Mouse (Mus musculus) cerebellum, adult 9-11 months (tissue): ENCODE data around the gene Ccnd3.
"Not testable (repeated sequence)": the region's sequence is repeated elsewhere in the genome, so short reads cannot be mapped to it uniquely, and the experiment has no call there.

Experiments used
- DNase-seq: peaks from one replicate; pipeline ENCODE4 v3.0.0; 2022

Ccnd3 gene

DNA sequence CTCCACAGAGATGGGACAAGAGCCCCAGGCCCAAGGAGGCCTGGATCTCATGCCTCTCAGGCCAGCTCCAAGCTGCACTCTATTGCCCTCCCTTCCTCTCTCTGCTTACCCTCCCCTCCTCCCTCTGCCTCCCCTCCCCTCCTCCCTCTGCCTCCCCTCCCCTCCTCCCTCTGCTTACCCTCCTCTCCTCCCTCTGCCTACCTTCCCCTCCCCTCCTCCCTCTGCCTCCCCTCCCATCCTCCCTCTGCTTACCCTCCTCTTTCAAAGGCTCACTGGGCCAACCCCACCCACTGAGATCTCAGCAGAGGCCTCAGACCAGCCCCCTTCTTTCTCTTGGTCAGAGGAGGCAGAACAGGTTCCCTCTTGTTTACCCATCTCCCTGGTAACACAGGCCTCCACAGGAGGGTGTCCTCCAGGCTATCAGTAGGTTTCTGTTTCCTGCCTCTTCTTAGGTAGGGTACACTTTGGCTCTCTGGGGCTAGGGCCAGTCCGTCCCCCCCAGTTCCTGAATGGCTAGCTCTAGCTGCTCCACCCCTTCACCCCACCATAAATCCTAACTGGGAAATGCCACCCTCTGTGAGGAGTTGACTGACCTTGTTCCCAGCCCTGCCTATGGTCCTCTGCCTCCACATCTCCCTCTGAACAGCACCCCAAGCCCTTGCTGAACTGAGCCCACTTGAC is 20.5 kb upstream of the Ccnd3 start:
- DNase-seq: no peak

- no peak for DNase-seq
Measured at GRCm38 (mm10) chr17:47484993-47485392, 19.9 kb upstream of the Ccnd3 start.

GRCm38 (mm10) chr17:47485791-47486190 is 19.1 kb upstream of the Ccnd3 start:
- no peak for DNase-seq

GRCm38 (mm10) chr17:47490791-47491190 is 14.1 kb upstream of the Ccnd3 start:
- no peak for DNase-seq

- no peak for DNase-seq
Measured at GRCm38 (mm10) chr17:47492731-47493130, 12.1 kb upstream of the Ccnd3 start.

DNA sequence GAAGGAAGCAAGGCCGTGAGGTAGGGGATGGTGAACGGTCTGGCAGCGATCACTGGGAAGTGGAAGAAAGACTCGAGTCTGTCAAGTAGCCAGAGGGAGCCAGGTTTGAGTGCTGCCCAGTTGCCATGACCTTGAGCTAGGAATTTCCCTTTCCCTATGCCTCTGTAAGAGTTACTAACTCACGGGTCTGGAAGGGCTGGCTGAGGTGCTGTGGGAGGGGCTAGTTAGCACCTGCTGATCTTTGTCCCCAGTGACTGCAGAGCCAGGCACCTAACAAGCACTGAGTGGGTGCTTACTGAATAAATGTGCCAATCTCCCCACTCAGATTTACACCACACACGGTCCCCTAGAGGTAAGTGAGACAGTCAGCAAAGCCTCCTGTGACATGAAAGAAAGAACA is 11.2 kb upstream of the Ccnd3 start:
- DNase-seq: no peak

DNA sequence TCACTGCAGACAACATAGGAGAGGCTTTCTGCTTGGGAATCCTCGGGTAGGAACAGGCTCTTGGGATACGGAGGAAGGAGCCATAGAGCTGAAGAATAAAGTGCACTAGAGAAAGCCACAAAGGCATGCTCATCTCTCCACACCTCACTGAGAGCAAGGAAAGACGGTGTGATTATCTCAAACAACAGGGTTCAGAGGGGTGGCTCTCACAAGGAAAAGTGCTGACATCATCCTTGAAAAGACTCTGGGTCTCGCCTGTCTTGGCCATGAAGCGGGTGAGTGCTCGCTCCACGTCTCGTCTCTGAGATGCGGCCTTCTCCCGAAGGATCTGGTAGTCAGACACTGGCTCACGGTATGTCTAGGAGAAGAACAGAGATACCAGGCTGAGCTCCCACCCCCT is 10.7 kb upstream of the Ccnd3 start:
- no peak for DNase-seq

DNA sequence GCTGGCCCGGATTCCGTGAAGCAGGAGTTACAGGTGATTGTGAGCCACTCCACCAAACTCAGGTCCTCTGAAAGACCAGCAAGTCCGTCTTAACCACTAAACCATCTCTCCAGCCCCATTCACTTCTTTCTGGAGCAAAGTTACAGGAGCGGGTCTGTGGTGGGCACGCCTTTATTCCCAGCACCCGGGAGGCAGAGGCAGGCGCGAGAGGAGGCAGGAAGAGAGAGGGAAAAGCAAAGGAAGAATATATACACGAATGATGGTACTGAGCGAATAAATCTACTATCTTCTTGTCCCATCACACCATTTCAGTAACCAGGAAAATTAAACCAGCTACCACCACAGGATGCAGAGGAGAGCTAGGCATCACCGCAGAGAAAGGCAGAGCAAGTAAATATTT is 3.3 kb upstream of the Ccnd3 start:
- peak; percentile 34 for DNase-seq

DNA sequence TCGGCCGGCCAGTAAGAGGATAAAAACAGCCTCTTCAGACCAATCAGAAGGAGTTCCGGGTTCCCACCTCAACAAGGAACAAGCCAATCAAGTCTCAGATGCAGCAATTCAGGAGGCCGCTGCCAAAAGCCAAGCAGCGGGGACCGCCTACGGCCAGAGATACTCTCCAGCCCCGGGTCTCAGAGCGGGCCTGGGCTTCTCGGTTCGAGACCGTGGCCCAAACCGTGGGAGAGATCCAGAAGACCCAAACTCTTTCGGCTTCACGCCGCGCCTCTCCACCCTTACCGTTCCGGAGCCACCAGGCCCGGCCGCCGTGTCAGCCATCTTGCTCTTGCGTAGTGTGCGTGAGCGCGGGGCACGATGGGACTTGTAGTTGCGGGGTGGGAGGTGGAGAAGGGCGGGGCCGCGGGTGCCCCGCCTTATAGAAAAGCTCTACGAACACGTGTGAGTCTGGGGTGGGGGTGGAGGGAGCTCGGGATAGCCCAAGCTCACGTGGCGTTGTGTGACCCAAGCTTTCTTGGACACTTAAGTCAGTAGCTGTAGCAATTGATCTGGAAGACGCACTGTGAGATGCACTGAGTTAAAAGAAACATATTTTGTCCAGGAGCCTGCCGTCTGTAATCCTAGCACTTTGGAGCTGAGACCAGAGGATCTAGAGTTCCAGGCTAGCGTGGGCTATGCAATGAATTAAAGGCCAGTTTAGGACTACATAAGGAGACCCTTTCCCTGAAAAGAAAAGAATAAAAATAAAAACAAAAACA is 2.7 kb upstream of the Ccnd3 start, which contains the start of gene Taf8:
Taf8 (minus strand) TSS at position 347 of the 761 bp plus-strand sequence.
- DNase-seq: peak; percentile 90

- DNase-seq: not testable (repeated sequence)
Measured at GRCm38 (mm10) chr17:47502707-47503045, 2.2 kb upstream of the Ccnd3 start.

- no peak for DNase-seq
Measured at GRCm38 (mm10) chr17:47503689-47504088, 1.2 kb upstream of the Ccnd3 start.

GRCm38 (mm10) chr17:47504228-47504627 is 623 bp upstream of the Ccnd3 start:
- DNase-seq: no peak

DNA sequence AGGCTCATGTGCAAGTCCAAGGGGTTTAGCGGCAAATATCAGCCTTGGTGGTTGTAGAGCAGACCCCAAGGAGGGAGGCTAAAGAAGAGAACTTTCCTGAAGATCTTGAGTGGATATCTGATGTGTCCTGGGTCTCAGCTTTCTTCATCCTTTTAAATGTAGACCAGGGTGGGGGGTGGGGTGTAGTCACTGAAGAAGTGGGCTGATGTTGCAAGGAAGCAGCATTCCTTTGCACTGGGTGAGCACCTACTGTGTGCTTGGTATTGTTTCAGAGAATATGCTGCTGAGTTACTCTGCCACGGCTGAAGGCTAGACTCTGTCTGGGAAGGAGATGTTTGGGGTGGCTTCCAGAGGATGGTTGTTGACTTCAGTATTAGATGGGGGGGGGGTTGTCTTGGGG is 715 bp downstream of the Ccnd3 start:
- DNase-seq: no peak

DNA sequence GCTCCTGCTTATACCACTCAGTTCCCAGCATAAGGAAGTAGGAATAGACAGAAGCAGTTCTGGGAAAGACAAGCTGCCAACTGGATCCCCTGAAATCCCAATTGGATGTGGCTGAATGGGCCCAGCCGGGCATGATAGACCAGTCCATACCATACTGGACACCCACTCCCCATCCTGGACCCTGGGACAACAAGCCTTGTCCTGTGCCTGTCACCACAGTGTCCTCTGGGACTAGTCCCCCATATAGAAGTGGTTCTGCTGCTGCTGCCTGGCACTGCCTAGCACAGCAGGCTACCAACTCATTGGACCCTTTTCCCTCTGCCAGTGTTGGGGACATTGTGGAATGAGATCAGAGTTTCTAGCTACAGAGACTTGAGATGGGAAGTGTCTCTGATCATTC is 1.2 kb downstream of the Ccnd3 start:
- DNase-seq: no peak

DNA sequence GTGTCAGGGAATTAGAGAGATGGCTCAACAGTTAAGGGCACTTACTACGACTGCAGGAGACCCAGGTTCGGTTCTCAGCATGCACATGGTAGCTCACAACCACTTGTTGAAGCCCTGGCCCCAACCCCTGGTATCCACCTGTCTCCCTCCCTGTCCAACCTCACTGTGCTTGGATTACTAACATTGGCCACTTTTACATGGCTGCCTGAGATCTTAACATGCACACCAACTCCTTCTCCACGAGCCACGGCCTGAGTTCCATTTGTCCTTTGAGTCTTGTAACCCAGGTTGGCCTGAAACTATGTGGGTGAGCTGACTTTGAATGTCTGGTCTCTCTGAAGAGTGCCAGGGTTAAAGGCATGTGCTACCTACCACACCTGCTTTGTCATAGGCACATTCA is 1.8 kb downstream of the Ccnd3 start:
- DNase-seq: no peak

DNA sequence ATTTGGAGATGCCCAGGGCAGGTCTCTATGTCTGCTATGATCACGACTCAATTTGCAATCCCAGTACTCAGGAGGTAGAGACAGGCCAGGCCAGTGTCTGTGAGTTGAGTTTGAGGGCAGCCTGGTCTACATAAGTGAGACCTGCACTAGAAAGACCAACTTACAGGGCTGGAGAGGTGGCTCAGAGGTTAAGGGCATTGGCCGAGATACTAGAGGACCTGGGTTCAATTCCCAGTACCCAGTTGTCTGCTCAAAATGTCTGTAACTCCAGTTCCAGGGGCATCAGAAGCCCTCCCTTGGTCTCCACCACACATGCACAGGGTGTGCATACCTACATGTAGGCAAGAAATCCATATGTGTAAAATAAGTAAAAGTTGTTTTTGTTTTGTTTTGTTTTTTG is 2.7 kb downstream of the Ccnd3 start:
- DNase-seq: no peak

DNA sequence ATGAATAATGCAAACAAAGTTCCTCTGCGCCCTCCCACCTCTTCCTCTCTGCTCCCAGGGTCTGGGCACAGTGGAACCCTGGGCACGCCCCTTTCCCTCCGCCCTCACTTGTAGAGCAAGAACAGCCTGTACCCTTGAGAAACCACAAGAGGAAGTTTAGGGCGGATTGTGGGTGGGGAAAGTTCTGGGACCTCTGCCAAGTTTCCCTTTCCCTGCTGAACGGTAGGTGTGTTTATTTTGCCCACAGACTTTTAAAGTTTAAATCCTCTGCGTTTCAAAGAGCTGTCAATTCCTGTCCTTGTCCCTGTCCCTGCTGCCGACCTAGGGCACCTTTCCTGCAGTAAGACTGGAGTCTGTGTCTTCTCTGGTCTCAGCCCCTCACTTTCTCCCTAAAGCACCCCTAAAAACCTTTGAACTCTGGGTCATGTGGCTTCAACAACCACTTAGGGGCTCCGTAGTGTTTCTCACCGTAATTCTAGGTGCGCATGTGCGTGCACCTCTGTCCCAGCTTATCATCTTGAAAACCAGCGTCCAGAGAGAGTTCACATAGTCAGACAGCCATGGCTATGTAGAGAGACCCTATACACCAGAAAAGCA is 3.3 kb downstream of the Ccnd3 start:
- DNase-seq: peak; percentile 34

DNA sequence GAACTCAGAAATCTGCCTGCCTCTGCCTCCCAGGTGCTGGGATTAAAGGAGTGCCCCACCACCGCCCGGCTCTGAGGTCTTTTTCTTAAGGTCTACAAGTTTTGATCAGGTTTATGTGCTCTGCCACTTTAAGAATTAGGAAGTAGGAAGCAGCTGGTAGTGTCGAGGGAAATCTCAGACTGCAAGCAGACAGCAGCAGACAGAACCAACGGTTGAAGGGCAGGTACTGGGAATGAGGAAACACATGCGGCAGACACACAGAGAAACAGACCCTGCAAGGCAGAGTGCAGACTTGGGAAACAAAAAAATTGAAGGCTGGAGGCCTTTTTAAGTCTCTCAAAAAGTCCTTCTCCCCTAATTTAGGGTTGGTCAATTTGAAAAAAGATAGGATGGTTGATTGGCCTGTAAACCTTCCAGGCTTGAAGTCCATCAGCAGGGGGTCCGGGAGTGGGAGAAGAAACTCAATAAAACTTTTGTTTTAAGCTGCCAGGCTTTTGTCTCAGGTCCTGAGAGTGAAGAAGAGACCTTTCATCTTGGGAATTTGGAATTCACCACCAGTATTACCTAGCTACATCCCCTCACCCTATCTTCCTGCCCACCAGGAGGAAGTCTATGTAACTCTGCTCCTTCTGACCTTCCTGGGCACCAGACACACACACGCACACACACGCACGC is 4.3 kb downstream of the Ccnd3 start:
- DNase-seq: no peak

GRCm38 (mm10) chr17:47511111-47512020 is 6.5 kb downstream of the Ccnd3 start:
- peak; percentile 86 for DNase-seq

- no peak for DNase-seq
Measured at GRCm38 (mm10) chr17:47512956-47513775, 8.3 kb downstream of the Ccnd3 start.

- DNase-seq: no peak
Measured at GRCm38 (mm10) chr17:47515180-47515844, 10.5 kb downstream of the Ccnd3 start.
